Comparison of ENCODE assay signal across 9 mouse cellular contexts in the genomic region with DNA sequence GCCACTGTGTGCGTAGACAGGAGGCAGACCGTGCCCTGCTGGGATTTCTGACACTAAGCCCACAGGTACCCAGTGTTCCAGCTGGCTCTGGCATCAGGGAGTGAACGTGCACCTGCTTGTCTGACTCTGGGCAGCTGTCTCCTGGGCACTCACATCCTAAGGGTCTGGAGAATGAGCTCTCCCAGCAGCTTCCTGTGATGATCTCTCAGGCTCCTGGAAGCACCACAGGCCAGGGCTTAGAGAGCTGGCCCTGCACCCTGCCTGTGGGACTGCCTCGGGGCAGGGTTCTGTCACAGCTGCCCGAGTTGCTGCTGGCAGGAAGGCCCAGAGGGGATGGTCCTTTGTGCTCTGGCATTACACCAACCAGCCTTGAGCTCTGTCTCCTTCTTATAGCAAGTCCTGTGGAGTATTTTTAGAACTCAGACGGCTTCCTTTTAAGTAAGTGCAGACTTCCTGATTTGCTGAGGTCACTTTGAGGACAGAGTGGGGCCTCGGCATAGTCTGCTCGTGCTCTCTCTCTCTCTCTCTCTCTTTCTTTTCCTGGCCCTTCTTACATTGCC. TPM values are rescaled to one million over a fixed set of nuclear protein-coding genes. Genes with fewer than 3 reads are reported as not detected.
A peak's percentile ranks its signal among the peaks of the same experiment; 100 is the strongest.
DNase-seq lines count a peak whose midpoint lies in the region; ATAC-seq lines count a peak whose summit lies in the region.
"Had no signal": no experiment of that assay in that cellular context is flagged by ENCODE, and none has a peak within 500 bp of the region (broad histone marks: within the 10 kb centered on the region; RNA-seq: fewer than 3 reads in every experiment).

No protein-coding gene starts in this region.

- no peak overlapping the region for H3K9ac ChIP-seq in embryonic facial prominence, embryonic 12.5 days

- no peak for ATAC-seq in embryonic facial prominence, embryonic 12.5 days (ENCODE audit: insufficient number of reproducible peaks, insufficient read depth, low FRiP score, low TSS enrichment)
- no peak for ATAC-seq in erythroblast, adult 5-6 weeks (replicated peaks; ENCODE audit: low FRiP score, poor library complexity, severe bottlenecking)

- peak overlapping the region; percentile 77 for H3K27ac ChIP-seq in embryonic facial prominence, embryonic 12.5 days
- H3K27ac ChIP-seq in limb, embryonic 10.5 days = peak overlapping the region; percentile 82
- H3K27ac ChIP-seq in midbrain, embryonic 10.5 days (replicated peaks) = peak overlapping the region; percentile 53; the same call in 1 of the 2 replicates

- intact Hi-C loops in heart, postnatal 14 days (cut with DNase I) = no loop called here

- no peaks in the 10 kb centered on the region for H3K36me3 ChIP-seq in embryonic facial prominence, embryonic 12.5 days
- no peaks in the 10 kb centered on the region for H3K36me3 ChIP-seq in limb, embryonic 10.5 days
- H3K36me3 ChIP-seq in midbrain, embryonic 10.5 days = no peaks in the 10 kb centered on the region

- DNase-seq in adrenal gland, adult (ENCODE audit: inconsistent age in 2 of 2, low spot score in 1 of 2) = peak; percentile 67 to 85
- no peak for DNase-seq in adrenal gland, postnatal 4 days (ENCODE audit: low spot score in 2 of 2)
- peak; percentile 33 for DNase-seq in CD4-positive, CD25-positive, alpha-beta regulatory T cell, adult 2 months (ENCODE audit: low read depth, low spot score)
- DNase-seq in heart, postnatal 14 days = peak; percentile 67 to 75
- peak; percentile 46 for DNase-seq in limb, embryonic 10.5 days (ENCODE audit: low spot score)
- peak; percentile 14 for DNase-seq in midbrain, embryonic 10.5 days (ENCODE audit: low spot score)

- H3K27me3 ChIP-seq in embryonic facial prominence, embryonic 12.5 days = no peaks in the 10 kb centered on the region
- no peaks in the 10 kb centered on the region for H3K27me3 ChIP-seq in limb, embryonic 10.5 days (ENCODE audit: low read depth, poor library complexity, severe bottlenecking)
- H3K27me3 ChIP-seq in midbrain, embryonic 10.5 days (ENCODE audit: low read depth, poor library complexity, severe bottlenecking) = no peaks in the 10 kb centered on the region

- WGBS in embryonic facial prominence, embryonic 12.5 days = 33% methylated on average over 8 of the region's 8 CpGs
- WGBS in limb, embryonic 10.5 days = 47% methylated on average over 8 of the region's 8 CpGs
- 70% methylated on average over 8 of the region's 8 CpGs for WGBS in midbrain, embryonic 10.5 days

- H3K4me3 ChIP-seq in embryonic facial prominence, embryonic 12.5 days = no peak overlapping the region
- no peak overlapping the region for H3K4me3 ChIP-seq in limb, embryonic 10.5 days
- H3K4me3 ChIP-seq in midbrain, embryonic 10.5 days = no peak overlapping the region
- H3K4me3 ChIP-seq: erythroblast, embryonic 14.5 days had no signal

- peaks cover 20% of the 10 kb centered on the region for H3K4me1 ChIP-seq in embryonic facial prominence, embryonic 12.5 days
- H3K4me1 ChIP-seq in limb, embryonic 10.5 days = peaks cover 46% of the 10 kb centered on the region
- H3K4me1 ChIP-seq in midbrain, embryonic 10.5 days = peaks cover 45% of the 10 kb centered on the region

- no peak overlapping the region for H3K4me2 ChIP-seq in embryonic facial prominence, embryonic 12.5 days (replicated peaks)

- no peaks in the 10 kb centered on the region for H3K9me3 ChIP-seq in embryonic facial prominence, embryonic 12.5 days
- H3K9me3 ChIP-seq in limb, embryonic 10.5 days (replicated peaks) = no peaks in the 10 kb centered on the region
- H3K9me3 ChIP-seq in midbrain, embryonic 10.5 days (replicated peaks) = no peaks in the 10 kb centered on the region

RNA-seq across cellular contexts. Expression of gene Fbxw11, which starts 23.2 kb away (rescaled TPM):
- total RNA-seq in adrenal gland, postnatal 4 days (2021) = 100 to 1,000 TPM; 110 to 111 TPM
- 90.2 and 90.4 TPM in 2 replicates for polyA plus RNA-seq in embryonic facial prominence, embryonic 12.5 days (2016; fragmentation: Nextera tagmentation; extraction: Ambion mirVana)
- total RNA-seq in heart, postnatal 14 days (2021) = 10 to 100 TPM; 51.0 to 55.4 TPM
- polyA plus RNA-seq in limb, embryonic 10.5 days (2016; fragmentation: Nextera tagmentation; extraction: Ambion mirVana) = 77.6 and 96.4 TPM in 2 replicates
- 93.9 and 102 TPM in 2 replicates for polyA plus RNA-seq in midbrain, embryonic 10.5 days (2016; fragmentation: Nextera tagmentation; extraction: Ambion mirVana)
- total RNA-seq in erythroblast, adult 5-6 weeks (2015; ENCODE audit: low replicate concordance) = 11.7 and 17.1 TPM in 2 replicates
- 10.7 and 12.9 TPM in 2 replicates for total RNA-seq in erythroblast, adult 5-6 weeks (2017; ENCODE audit: low replicate concordance)

Comparison
In these comparisons a context has a peak if more than half of its experiments do, and no peak if none do; other contexts are left out.
1. DNase-seq: peak in adrenal gland, adult (2 of 2), CD4-positive, CD25-positive, alpha-beta regulatory T cell, adult 2 months (single experiment), heart, postnatal 14 days (2 of 2), limb, embryonic 10.5 days (single experiment) and midbrain, embryonic 10.5 days (single experiment); none in adrenal gland, postnatal 4 days (0 of 2).
2. Peak in every context shown above with its lines, with median percentiles within 50 percentile points of each other: H3K27ac ChIP-seq.